Mouse (Mus musculus): ENCODE measurements at regions not wholly inside any gene's neighbourhood (a gene's known extent, or its start where the extent isn't known, plus 50 kb on each side); places are given as distances from the start of the nearest gene placed in this dataset.

DNA sequence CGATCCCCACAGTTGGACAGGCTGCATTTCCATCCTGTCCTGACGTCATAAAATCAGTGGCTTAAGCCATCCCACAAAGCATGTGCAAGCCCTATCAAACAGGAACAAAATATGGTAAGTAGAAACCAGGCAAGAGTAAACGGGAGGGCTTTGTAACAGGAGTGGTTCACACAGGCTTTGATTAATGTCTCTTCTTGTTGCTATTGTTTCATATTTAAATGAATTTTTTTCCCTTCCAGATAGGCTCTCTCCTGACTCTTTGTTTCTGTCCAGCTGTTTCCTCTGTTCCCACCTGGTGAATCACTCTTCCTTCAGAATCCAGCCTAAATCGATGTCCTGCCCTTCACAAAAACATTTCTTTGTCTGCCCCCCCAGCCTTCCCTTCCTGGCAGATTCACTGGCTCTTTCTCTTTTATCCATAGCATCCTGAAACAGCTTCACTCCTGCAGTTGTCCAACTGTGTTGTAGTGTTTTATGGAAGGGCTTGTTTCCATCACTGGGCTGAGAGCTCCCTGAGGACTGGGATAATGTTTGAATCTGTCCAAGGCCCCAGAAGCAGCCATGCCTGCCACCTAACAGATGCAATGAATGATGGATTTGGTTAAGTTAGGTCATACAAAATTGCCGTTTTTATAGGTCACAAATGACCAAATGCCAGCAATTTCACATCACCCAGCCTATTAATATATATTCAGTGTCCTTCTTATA is 98.1 kb upstream of the Mpp6 start:
- TF ChIP-seq CTCF (IDR thresholded peaks at IDR 0.05; ENCODE audit: low read depth) (no peak), EP300 (optimal IDR thresholded peaks at IDR 0.05) (no peak)
